Mouse (Mus musculus) embryo, embryonic 10.5 days (tissue): ENCODE results near the gene Nasp.

Source experiments
- DNase-seq: peaks from one replicate; pipeline ENCODE4 v3.0.0-alpha.2; 2015; ENCODE audit warnings: low spot score

Nasp gene

GRCm38 (mm10) chr4:116635197-116635596, 7.5 kb upstream of the Nasp start:
- DNase-seq: no peak

- DNase-seq: peak; percentile 97
Measured at GRCm38 (mm10) chr4:116627359-116627716, 403 bp downstream of the Nasp start.

GRCm38 (mm10) chr4:116626658-116627358, 933 bp downstream of the Nasp start:
- peak; percentile 98 for DNase-seq

GRCm38 (mm10) chr4:116624831-116625230, 2.9 kb downstream of the Nasp start:
- DNase-seq: no peak

- DNase-seq: no peak
Measured at GRCm38 (mm10) chr4:116615237-116615636, 12.5 kb downstream of the Nasp start.

- DNase-seq: no peak
Measured at GRCm38 (mm10) chr4:116612621-116613020, 15.1 kb downstream of the Nasp start.

GRCm38 (mm10) chr4:116596978-116597881, 30.5 kb downstream of the Nasp start:
- DNase-seq: peak; percentile 94

GRCm38 (mm10) chr4:116596379-116596778, 31.4 kb downstream of the Nasp start, which contains the start of gene Ccdc17:
TSS of gene Ccdc17 (plus strand) at chr4:116596654.
- no peak for DNase-seq

GRCm38 (mm10) chr4:116595793-116596192, 31.9 kb downstream of the Nasp start:
- DNase-seq: no peak

GRCm38 (mm10) chr4:116558151-116558882, 69.4 kb downstream of the Nasp start:
- DNase-seq: peak; percentile 33

- DNase-seq: peak; percentile 97
Measured at GRCm38 (mm10) chr4:116557306-116558121, 70.2 kb downstream of the Nasp start, which contains the start of gene Gpbp1l1. TSS of gene Gpbp1l1 (plus strand) at chr4:116557658.

GRCm38 (mm10) chr4:116556561-116557305, 71.0 kb downstream of the Nasp start:
- DNase-seq: peak; percentile 97

GRCm38 (mm10) chr4:116555413-116556300, 72.1 kb downstream of the Nasp start, which contains the start of gene Tmem69:
TSS of gene Tmem69 (minus strand) at chr4:116555936.
- peak; percentile 93 for DNase-seq

- DNase-seq: no peak
Measured at GRCm38 (mm10) chr4:116553035-116553434, 74.7 kb downstream of the Nasp start.
